Mouse (Mus musculus) lung, postnatal 14 days (tissue): ENCODE data around the gene Hrg.
"Not testable (repeated sequence)": the region's sequence is repeated elsewhere in the genome, so short reads cannot be mapped to it uniquely, and the experiment has no call there.

Source experiments
- DNase-seq: peaks from one replicate; pipeline ENCODE4 v3.0.0; 2021

Gene Hrg

DNA sequence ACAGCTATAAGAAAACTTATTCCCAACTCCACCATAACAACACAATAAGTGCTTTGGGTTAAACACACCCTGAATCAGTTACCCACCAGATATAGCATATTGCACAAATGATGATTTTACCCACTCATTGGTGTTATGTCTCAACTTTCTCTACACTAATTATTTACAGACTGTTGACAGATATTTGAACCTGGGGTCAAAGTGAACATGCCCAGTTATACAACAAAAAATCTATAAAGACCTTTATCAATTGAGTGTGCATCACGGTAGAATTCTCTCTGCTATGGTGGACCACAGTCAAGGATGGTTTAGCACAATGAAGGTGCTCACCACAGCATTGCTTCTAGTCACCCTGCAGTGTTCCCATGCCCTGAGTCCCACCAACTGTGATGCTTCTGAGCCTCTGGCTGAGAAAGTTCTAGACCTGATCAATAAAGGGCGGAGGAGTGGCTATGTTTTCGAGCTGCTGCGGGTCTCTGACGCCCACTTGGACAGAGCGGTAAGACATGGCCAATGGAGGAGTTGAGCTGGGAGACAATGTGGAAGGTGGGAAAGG lies at the start of gene Hrg:
Gene Hrg (plus strand): TSS at position 233 of the 556 bp plus-strand sequence.
- DNase-seq: no peak

DNA sequence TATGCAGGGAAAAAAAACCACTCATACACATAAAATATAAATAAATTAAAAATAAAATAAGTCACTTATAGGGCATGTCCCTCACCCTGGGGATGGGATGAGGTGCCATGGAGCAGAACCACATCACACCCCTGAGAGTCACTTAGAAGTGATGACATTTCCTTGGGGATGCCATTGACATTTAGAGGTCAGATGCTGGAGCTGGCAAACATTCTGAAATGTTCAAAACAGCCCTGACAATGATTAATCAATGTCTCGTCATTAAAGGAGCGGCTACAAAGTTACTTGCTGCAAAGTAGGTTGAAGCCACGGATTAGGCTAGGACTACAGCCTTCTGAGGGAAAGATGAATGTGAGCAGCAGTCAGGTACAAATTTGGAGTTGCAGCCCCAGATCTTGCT lies 49.5 kb upstream of the Hrg start:
- DNase-seq: no peak

DNA sequence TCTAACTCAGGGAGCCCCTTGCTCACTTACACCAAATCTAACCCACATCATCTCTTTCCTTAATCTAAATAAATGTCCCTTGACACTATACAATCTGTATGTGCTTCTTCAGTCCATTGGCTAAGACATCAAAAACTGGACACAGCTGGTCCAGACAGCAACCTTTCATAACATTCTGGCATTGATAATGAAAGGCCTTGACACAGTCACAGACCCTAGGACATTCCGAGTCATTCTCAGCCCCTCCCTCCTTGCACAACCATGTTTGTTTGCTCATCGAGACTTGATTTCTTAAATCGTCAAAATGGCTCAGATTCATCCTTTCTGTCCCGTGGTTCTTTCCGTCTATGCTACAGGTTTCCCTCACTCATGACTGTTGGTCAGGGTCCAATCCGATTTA lies 41.6 kb upstream of the Hrg start:
- DNase-seq: no peak

DNA sequence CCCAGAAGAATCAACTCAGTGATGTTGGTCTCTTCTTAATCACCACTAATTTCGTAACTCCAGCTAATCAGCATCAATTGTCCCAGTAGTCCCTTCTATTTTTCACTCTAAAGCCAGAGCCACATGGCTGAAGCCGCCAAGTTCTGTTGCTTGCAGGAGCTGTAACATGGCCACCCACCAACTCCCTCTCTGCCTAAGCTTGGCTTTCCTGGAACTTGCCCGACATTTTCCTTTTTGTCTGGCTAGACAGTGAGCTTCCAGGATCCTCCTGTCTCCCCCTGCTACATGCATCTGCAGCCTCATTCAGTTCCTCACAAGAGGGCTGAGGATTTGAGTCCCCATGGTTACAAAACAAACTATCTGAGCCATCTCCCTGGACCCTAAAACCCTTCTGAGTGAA lies 38.9 kb upstream of the Hrg start:
- no peak for DNase-seq

DNA sequence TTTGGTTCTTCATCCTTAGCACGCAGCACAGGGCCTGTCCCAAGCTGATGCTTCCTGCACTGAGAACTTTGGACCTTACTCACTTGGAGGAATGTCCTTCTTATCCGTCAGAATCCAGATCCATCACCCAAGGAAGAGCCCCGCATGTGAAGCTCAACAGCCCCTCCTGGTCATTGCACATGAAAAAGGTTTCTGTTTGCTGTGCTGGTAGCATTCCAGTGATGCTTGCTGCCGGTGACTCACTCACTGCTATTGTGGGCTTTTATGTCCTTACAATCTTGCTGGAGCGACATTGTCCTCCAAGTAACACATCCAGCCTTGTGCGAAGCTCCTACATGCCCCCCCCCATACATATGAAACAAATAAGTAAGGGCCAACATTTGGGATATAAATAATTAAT lies 38.0 kb upstream of the Hrg start:
- DNase-seq: no peak

DNA sequence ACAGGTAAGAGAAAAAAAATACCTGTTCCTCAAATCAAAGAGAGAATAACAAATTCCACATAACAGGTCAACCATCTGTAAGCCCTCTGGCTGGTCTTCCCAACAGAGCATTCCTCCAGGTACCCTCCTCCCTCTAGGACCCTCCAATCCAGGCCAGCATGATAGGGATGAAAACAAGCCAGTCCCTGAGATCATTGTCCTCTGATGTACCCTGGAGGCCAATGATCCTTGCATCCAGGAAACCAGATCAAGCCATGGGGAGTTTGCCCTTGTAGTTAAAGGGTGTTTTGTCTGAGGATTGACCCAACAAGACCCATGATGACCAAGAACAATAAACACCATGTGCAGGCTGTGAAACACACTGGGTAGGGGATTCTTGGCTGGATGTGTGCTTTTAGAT lies 36.6 kb upstream of the Hrg start:
- DNase-seq: no peak

DNA sequence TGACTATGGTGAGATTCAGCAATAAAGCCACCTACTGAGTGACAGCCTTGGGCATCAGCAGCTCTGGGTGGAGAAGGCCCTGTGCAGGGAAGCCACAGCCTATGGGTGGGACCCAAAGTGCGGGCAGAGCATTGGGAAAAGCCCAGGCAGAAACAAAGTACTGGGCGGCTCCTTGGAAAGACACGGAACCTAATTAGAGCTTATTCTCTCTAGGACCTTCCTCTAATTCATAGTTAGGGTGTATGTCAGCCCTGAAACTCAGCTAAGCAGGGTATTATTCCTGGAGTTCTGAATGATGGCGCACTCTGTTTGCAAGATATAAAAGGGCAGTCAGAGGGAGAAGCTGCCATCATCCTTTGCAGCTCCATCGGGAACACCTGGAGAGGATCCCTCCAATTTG lies 32.8 kb upstream of the Hrg start, which contains the start of gene Fetub:
Gene Fetub (plus strand): TSS at position 301 of the 400 bp plus-strand sequence.
- DNase-seq: no peak

DNA sequence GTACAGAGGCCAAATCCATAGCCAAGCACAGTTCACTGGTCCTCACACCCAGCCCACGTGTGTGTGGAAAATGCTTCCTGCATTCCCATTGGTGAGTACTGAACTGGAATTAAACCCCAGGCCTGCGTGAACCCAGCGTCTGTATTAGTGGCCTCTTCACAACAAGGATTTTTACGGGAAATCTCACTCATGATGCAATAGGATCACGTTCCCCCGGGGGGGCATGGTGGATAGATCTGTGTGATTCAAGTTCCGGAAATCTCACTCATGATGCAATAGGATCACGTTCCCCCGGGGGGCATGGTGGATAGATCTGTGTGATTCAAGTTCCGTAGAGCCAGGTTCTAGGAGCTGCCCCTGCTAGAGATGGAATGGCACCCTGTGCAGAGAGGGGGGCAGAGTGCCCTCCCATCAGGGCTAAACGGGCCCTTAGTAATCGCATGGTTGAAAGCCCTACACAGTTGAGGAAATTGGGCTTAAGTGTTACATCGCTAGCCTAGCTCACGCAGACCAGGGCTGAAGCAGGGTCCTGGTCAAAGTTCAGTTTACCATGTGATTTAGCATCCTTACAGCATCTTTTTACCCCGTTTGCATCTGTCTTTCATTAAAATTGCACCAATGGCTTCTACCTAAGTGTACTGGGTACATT lies 32.1 kb upstream of the Hrg start:
- DNase-seq: no peak

DNA sequence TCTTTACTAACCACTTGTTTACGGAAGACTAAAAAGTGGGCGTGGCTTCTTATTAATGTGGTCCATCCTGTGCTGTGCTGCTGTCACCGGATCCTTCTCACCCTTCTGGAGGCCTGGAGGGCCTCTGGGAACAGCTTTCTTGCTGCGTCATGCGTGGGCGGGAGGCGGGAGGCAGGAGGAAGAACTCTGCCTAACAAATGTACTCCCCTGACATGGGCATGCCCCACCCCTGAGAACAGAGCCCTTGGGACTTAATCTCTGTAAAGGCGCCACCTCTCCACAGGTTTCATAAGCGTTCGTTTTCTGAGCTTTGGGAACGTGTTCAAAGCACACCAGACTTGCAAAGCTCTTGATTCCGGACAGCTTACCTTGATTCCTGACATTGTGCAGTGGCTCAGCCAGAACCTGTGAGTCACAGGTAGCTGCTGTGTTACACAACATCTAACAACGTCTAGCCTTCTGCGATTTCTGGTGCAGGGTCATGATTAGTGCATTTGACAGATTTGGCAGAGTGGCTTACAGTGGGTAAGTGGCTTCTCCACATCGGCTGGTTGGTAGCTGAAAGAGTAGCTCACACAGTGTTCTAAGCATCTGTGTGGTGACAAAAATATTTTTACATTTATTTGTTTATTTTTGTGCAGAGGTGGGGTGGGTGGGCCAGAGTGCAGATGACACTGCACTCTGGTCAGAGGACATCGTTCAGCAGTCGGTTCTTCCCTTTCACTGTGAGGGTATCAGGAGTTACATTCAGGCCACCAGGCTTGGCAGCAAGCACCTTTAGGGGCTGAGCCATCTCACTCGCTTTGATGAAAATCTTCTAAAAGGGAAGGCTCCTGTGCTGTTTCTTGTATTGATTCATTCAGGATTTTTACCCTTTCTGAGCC lies 30.7 kb upstream of the Hrg start:
- DNase-seq: peak; percentile 42

DNA sequence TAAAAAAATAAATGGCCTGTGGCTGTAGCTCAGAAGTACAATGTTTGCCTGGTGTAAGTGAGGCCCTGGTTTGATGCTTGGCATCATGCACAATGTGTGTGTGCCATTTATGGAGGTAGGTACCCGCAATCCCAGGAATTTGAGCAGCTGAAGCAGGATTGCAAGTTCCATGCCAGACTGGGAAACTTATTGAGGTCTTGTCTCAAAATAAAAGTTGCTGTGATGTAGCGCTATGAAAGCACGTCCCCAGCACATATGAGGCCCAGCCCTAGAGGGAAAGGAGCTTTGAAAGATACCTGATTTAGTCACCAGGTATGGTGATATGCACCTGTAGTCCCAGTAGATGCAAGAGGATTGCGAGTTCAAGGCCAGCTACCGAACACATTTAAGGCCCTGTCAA lies 29.1 kb upstream of the Hrg start:
- no peak for DNase-seq

DNA sequence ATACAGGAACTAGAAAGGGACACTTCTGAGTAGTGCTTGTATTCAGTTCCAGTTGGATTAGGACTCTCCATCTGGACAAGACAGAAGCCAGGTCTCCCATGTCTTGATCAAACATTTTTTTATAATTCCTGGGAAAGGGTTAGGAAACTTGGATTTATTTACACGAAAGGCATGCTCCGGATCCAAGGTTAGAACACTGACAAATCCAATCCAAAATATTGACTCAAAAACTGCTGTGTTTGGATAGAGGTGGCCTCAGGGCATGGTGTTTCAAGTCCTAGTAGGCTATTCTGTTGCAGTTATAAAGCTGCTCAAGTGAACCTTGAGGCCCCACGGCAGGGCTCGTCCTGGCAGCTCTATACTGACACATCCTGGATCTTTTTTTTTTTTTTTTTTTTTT lies 28.4 kb upstream of the Hrg start:
- no peak for DNase-seq

DNA sequence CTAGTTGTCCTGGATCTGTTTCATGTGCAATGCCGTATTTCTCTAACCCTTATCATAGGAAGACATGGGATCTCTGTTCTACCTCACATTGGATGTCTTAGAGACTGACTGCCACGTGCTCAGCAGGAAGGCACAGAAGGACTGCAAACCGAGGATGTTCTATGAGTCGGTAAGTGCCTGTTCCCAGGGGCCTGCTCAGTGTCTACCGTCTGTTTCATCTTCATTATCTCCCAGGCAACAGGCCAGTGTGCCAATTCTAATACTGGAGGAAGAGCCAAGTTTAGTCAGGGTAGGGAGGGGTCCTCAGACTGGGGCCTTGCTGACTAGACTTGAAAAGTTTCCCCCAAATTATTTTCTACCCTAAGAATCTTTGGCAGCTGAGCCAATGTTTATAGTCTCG lies 21.3 kb upstream of the Hrg start:
- DNase-seq: no peak

DNA sequence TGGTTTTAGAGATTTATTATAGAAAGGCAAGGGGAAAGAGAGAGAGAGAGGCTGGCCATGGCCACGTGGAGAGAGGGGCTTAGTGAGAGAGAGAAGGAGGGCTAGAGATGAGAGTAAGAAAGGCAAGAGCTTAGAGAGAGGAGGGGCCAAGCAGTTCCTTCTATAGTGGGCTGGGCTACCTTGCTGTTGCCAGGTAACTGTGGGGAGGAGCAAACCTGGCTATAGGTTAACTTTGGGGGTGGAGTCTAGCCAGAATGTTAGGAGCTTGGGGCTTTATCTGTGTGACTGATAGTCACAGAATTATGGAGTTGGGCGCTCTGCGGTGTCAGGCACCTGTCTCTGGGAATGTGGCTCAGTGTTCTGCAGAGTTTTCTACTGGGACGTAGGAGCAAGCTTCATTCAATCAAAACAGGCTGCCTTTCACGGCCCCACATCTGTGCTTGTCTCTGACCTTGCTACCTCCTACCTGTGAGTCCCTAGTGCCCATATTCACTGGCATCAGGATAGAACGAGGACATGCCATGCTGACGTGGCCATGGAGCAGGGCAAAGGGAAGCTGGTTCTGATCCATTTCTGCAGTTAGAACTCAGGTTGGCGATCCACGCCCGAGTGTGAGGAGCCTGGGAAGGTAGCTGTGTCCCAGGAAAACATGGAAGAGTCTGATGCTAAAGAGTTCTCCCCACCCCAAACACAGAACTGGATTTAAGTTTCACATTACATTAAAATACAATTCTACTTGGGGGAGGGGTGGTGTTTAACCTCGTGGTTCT lies 19.3 kb upstream of the Hrg start:
- DNase-seq: no peak

DNA sequence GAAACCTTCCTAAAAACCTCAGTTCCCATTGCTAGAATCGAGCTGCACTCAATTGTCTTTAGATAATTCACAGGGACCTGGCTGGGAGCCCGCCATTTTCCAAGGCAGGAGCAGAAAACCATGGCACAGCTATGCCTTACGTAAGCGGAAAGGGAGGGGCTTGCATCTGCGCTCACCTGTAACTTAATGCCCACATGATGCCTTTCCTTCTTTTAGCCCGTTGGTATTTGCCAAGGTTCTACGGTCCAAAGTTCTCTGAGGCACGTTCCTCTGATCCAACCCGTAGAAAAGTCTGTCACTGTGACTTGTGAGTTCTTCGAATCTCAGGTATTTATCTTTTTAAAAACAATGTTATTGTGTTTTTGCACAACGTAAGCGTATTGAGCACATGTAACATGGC lies 13.2 kb upstream of the Hrg start:
- DNase-seq: no peak

DNA sequence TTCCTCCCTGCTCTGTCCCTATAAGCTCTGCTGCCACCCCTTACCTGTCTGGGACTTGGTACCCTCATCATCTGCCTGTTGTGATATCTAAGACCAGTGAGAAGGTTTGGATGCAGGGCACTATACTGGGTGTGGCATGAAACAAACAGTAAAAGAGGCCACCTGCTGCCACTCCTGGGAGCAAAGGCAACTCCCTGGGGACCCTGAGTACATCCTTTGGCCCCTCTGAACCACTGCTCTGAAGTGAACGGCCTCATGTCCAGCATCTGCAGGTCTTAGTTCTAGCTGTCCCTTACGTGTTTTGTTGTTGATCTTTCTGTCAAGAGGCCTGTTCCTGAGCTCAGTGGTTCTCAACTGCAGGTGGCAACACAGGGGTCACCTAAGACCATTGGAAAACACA lies 12.3 kb upstream of the Hrg start:
- DNase-seq: no peak

DNA sequence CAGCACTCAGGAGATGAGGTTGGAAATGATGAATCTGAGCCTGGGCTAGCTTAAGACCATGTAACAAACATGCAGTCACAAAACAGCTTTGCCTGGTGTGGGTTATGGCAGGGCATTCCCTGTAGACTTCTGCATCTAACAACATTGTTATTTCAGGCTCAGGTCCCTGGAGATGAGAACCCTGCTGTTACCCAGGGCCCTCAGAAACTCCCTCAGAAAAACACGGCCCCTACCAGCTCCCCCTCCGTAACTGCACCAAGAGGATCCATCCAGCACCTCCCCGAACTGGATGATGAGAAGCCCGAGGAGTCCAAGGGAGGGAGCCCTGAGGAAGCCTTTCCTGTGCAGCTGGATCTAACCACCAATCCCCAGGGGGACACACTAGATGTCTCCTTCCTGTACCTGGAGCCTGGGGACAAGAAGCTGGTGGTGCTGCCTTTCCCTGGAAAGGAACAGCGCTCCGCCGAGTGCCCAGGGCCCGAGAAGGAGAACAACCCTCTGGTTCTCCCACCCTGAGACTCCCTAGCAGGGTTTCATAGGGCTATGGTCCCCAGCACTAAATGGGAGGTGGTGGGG lies 11.7 kb upstream of the Hrg start:
- no peak for DNase-seq

DNA sequence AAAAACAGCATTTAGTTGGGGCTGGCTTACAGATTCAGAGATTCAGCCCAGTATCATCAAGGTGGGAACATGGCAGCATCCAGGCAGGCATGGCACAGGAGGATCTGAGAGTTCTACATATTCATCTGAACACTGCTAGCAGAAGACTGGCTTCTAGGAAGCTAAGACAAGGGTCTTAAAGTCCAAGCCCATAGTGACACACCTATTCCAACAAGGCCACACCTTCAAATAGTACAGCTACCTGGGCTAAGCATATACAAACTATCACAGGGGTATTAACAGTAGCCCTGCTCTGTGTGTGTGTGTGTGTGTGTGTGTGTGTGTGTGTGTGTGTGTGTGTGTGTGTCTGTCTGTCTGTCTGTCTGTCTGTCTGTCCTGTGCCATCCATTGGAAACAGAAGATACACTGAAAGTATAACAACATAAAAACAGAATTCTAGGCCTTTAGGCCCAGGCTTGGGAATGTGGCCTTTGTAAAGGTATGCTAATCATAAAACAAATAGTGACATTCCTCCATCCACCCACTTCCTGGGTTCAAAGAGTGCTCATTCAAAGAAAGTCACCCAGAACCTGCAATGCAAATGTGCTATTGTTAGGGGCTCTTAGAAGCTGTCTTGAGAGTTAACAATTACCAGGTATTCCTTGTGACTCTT lies 8.9 kb upstream of the Hrg start:
- DNase-seq: not testable (repeated sequence)

DNA sequence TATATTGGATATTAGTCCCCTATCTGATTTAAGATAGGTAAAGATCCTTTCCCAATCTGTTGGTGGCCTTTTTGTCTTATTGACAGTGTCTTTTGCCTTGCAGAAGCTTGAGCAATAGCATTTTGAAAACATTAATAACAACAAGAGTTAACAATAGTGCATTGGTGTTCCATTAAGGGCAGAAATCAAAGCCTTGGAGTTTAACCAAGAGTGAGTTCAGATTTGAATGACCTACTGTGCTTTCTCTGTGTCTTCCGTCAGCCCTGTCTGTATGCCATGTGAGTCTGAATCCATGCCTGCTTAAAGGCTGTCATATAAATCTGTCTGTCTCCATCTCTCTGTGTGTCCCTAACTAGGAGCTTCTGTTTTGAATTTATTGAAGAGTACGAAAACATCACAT lies 3.5 kb upstream of the Hrg start:
- DNase-seq: no peak

DNA sequence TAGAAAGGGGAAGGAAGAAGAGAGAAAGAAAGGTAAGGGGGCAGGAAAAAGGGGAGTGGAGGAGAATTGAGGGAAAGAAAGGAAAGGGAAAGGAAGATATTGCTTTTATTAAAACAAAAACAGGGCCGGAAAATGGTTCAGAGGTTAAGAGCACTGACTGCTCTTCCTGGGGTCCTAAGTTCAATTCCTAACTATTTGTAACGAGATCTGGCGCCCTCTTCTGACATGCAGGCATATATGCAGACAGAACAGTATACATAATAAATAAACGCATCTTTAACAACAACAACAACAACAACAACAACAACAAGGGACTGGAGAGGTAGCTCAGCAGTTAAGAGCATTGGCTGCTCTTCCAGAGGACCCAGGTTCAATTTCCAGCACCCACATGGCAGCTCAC lies 2.2 kb downstream of the Hrg start:
- DNase-seq: no peak

DNA sequence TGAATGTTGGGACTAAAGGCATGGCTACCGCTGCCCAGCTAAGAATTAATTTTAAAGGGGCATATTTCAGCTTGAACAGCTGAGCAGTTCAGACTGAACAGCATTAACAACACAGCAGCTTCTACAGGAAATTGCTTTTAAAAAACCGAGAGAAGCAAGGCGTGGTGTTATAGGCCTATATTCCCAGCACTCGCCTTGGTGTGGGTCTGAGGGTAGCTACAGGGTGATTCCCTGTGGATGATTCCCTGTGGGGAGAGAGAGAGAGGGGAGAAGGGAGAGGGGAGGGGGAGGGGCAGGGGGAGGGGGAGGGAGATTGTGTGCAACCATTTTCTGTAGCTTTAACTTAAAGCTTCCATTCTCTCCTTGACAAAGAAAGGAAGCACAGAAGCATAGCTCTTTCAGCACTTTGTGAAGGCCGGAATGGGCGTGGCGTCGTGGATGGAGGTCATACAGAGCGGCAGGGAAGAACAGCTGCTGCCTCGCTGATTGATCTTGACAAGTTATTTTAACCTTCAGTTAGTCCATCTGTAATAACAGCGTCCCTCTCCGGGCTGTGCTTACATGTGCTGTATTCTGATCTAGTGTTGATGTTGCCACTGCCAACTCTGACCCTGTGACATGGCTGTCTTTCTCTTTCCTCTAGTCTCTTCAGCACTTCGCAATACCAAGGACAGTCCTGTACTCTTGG lies 4.7 kb downstream of the Hrg start:
- DNase-seq: no peak

DNA sequence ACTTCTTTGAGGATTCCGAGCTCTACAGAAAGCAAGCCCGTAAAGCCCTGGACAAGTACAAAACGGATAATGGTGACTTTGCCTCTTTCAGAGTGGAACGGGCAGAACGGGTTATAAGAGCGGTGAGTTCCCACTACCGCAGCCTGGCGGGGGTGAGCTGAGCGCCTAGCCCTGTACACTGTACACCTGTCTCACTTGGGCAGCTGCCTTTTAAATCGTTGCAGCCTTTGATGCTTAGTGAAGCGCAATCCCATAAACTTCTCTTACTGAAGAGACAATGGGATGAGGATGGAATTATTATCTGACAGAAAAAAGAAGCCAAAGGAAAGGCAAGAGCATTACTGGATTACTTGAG lies 5.2 kb downstream of the Hrg start:
- no peak for DNase-seq

DNA sequence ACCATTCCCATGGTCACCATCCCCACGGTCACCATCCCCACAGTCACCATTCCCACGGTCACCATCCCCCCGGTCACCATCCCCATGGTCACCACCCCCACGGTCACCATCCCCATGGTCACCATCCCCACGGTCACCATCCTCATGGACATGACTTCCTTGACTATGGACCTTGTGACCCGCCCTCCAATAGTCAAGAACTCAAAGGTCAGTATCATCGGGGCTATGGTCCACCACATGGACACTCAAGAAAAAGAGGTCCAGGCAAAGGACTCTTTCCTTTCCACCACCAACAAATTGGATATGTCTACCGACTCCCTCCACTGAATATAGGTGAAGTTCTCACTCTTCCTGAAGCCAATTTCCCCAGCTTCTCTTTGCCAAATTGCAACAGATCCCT lies 10.2 kb downstream of the Hrg start:
- no peak for DNase-seq
